Mouse (Mus musculus): ENCODE results near the gene Ccdc103. TPM values are rescaled to one million over a fixed set of nuclear protein-coding genes. Genes with fewer than 3 reads are reported as not detected.

Ccdc103 gene
- 1.8 and 2.0 TPM in 2 replicates for polyA plus RNA-seq (2012; rRNA removed)

DNA sequence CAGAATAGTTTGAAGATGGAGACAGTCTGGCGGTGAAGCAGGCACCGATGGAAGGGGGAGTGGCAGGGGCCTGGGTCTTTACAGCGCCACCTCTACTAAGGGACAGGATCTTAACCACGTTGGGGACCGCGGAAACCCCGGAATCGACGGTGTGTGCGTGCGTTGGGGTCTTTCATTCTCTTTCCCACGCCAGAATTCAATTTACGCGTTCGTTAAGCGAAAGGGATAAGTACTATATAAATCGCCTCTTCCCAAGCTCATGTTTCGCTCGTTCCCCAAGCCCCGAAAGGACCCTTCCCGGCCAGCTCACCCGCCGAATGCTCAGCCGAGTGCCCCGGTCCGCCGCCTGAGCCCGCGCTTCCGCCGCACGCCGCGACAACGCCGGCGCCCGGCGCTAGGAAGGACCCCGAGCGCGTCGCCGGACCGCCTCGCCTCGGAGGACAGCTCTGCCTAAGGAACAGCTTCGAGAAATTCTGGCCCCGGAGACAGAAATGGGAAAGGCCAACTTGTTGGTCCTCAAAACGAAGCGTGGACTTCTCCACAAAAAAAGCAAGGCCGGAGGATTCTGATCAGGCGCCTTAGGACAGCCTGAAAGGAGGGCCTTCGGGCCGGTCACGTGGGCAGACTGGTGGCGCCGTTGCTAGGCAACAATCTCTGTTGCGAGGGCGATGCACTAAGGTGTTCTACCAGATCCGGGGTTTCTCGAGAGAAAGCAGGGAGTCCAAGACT lies at the start of gene Ccdc103, which contains the start of gene Eftud2:
TSS of gene Ccdc103 (plus strand) at position 620 of the 729 bp plus-strand sequence.
TSS of gene Eftud2 (minus strand) at position 401 of the 729 bp plus-strand sequence.

DNA sequence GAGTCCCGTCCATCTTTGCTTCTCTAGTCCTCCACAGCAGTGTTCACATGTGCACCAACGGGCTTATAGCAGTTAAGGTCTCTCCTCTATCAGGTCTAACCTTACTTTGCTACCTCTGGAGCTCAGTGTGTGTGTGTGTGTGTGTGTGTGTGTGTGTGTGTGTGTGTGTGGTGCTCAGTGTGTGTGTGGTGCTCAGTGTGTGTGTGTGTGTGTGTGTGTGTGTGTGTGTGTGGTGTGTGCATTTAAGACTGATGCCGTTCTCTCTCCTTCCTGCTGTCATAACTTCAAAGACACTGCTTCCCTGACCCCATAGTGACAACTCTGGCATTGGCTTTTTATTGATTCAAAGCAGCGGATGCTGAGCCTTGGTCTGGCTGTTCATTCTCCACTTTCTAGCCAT lies 45.5 kb upstream of the Ccdc103 start, which contains the start of gene Higd1b:
TSS of gene Higd1b (plus strand) at position 301 of the 400 bp plus-strand sequence.

DNA sequence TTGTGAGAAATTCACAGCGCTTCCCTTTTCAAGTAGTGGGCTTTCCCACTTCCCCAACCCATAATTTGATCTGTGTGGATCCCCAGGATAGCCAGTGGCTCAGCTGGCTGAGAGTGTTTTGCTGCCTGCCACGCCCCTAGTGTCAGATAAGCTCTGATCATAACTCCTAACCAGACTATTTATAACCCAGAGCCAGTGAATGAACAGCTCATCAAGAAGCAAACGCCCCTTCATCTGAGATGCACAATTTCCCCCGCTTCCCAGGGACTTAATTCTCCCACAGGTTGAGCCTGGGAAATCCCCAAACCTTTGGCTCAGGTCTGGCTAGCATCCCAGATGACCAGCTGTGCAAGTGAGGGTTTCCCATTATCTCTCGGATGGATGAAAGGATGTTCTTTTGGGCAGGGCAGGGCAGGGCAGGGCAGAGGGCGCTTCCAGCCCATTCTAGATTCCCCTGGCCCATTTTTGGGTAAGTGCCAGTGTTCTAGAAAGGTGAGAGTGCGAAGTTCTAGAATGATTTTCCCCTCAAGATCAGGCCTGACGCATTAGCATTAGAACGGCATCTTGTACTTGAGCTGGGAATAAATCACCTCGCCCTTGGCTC lies 3.7 kb downstream of the Ccdc103 start, which contains the start of gene Fam187a:
TSS of gene Fam187a (plus strand) at position 554 of the 604 bp plus-strand sequence.

DNA sequence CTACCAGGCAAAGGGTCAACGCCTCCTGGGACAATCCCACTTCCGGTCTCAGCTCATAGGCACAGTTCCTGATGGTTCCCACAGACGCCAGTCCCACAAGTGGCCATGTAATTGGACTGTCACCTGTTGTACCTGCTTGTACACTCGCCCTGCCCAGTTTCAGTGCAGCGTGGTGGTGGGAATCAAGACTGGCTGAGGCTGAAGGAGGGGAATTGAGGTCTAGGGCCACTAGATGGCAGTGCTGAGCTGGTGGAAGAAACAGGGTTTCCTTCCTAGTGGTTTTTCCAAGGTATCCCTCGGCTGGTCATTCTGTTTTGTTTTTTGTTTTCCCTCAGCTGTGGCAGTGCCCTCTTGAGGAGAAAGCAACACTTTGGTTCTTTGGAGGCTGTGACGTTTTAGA lies 19.8 kb downstream of the Ccdc103 start, which contains the start of gene Gfap:
TSS of gene Gfap (minus strand) at position 150 of the 400 bp plus-strand sequence.

DNA sequence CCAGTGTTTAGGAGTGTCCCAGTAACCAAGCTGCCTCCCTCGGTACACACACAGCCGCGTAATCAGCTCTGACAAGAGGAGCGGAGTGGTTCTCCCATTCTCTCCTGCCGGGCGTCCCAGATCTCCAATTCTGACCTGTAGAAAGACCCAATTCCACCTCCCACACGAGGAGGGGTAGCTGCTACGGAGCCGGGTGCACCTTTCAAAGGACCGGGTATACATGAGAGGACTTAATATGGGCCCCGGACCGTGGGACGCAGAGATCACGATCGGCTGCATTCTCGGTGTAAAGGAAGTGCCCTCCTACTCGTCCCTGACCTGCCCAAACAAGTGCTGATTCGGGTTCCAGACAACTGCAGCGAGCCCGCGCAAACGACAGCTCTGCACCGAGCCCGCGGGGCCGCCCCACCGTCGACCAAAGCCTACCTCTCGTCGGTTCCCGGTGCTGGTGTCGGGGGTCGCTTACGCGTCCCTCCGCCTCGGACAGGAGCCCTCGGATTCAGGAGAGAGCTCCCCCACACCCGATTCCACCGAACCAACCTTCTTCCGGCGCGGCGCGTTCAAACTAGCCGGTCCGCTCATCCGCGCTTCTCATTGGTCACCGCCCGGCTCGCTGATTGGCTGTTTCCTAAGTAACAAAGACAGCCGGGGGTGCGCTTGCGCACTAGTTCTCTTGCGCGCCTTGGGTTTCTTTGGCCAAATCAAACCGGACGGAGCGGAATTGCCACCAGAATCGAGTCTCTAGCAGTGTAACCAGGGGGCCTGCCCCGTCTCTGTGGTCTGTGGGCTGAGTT lies 43.8 kb downstream of the Ccdc103 start, which contains the start of gene Kif18b:
TSS of gene Kif18b (minus strand) at position 568 of the 794 bp plus-strand sequence.

Other genes starting within 250 kb of the Ccdc103 start
- not detected in 2 replicates for gene Meioc, start 217.5 kb upstream of the Ccdc103 start, polyA plus RNA-seq (2012; rRNA removed)
- gene Ccdc43, start 183.4 kb upstream of the Ccdc103 start, polyA plus RNA-seq (2012; rRNA removed): 4.3 and 5.3 TPM in 2 replicates
- gene Adam11, start 119.8 kb upstream of the Ccdc103 start, polyA plus RNA-seq (2012; rRNA removed): 6.2 and 6.4 TPM in 2 replicates
- 7.1 and 9.9 TPM in 2 replicates for gene Gjc1, start 61.5 kb upstream of the Ccdc103 start, polyA plus RNA-seq (2012; rRNA removed)
- 4.3 and 4.6 TPM in 2 replicates for gene Higd1b, start 45.4 kb upstream of the Ccdc103 start, polyA plus RNA-seq (2012; rRNA removed)
- gene Eftud2, start 219 bp upstream of the Ccdc103 start, polyA plus RNA-seq (2012; rRNA removed): 125 and 137 TPM in 2 replicates
- 0.08 TPM in 1 of 2 replicates, not detected in the other for gene Fam187a, start 4.0 kb downstream of the Ccdc103 start, polyA plus RNA-seq (2012; rRNA removed)
- gene Gfap, start 19.7 kb downstream of the Ccdc103 start, polyA plus RNA-seq (2012; rRNA removed): 1.0 TPM in 2 replicates
- gene Kif18b, start 43.9 kb downstream of the Ccdc103 start, polyA plus RNA-seq (2012; rRNA removed): 6.7 and 10.4 TPM in 2 replicates
- gene C1ql1, start 65.5 kb downstream of the Ccdc103 start, polyA plus RNA-seq (2012; rRNA removed): 1.3 and 2.5 TPM in 2 replicates
- 33.9 and 43.4 TPM in 2 replicates for gene Nmt1, start 147.0 kb downstream of the Ccdc103 start, polyA plus RNA-seq (2012; rRNA removed)
- 163 and 210 TPM in 2 replicates for gene Dcakd, start 147.1 kb downstream of the Ccdc103 start, polyA plus RNA-seq (2012; rRNA removed)
- 21.9 and 23.8 TPM in 2 replicates for gene Plcd3, start 220.5 kb downstream of the Ccdc103 start, polyA plus RNA-seq (2012; rRNA removed)
- gene Acbd4, start 220.5 kb downstream of the Ccdc103 start, polyA plus RNA-seq (2012; rRNA removed): 31.2 and 32.4 TPM in 2 replicates
- gene Hexim1, start 235.0 kb downstream of the Ccdc103 start, polyA plus RNA-seq (2012; rRNA removed): 18.9 and 19.4 TPM in 2 replicates

Data from ovary, adult 2 months (tissue).